Mouse (Mus musculus): ENCODE data around the gene Sh3yl1. TPM values are rescaled to one million over a fixed set of nuclear protein-coding genes. Genes with fewer than 3 reads are reported as not detected.

The Sh3yl1 gene
- total RNA-seq (2021), result 1 to 10 TPM; 1.8 to 2.3 TPM

- DNase-seq, result peak; percentile 98
- intact Hi-C loops (cut with DNase I), result no loop called here
Observed at GRCm38 (mm10) chr12:30911261-30912047, at the start of gene Sh3yl1, which contains the start of gene Acp1. Sh3yl1 (plus strand) TSS chr12:30911668. Acp1 (minus strand) TSS chr12:30911589.

GRCm38 (mm10) chr12:30864347-30864746 is 47.1 kb upstream of the Sh3yl1 start:
- intact Hi-C loops (cut with DNase I), result no loop called here
- no peak for DNase-seq

- intact Hi-C loops (cut with DNase I), result no loop called here
Observed at GRCm38 (mm10) chr12:30865781-30866180, 45.7 kb upstream of the Sh3yl1 start.

GRCm38 (mm10) chr12:30879447-30879846 is 32.0 kb upstream of the Sh3yl1 start:
- DNase-seq, result no peak
- intact Hi-C loops (cut with DNase I), result no loop called here

More at GRCm38 (mm10) chr12:30865781-30866180, 45.7 kb upstream of the Sh3yl1 start:
- DNase-seq, result no peak

- intact Hi-C loops (cut with DNase I), result loop anchor here (10.0 kb wide), 1 partner anchor 839 kb away; no protein-coding TSS in a partner anchor
- no peak for DNase-seq
Observed at GRCm38 (mm10) chr12:30883592-30883985, 27.9 kb upstream of the Sh3yl1 start.

GRCm38 (mm10) chr12:30883986-30884621 is 27.4 kb upstream of the Sh3yl1 start, which contains the start of gene Alkal2:
Alkal2 (plus strand) TSS chr12:30884322.
- intact Hi-C loops (cut with DNase I), result loop anchor here (10.0 kb wide), 1 partner anchor 839 kb away; no protein-coding TSS in a partner anchor
- peak; percentile 22 to 30 for DNase-seq

- no peak for DNase-seq
- intact Hi-C loops (cut with DNase I), result loop anchor here (10.0 kb wide), 1 partner anchor 840 kb away; no protein-coding TSS in a partner anchor
Observed at GRCm38 (mm10) chr12:30884622-30885230, 26.7 kb upstream of the Sh3yl1 start.

GRCm38 (mm10) chr12:30885891-30886290 is 25.6 kb upstream of the Sh3yl1 start:
- DNase-seq, result peak; percentile 30 to 41
- intact Hi-C loops (cut with DNase I), result loop anchor here (10.0 kb wide), 1 partner anchor 841 kb away; no protein-coding TSS in a partner anchor

GRCm38 (mm10) chr12:30888003-30888402 is 23.5 kb upstream of the Sh3yl1 start:
- intact Hi-C loops (cut with DNase I), result loop anchor here (10.0 kb wide), 1 partner anchor 843 kb away; no protein-coding TSS in a partner anchor

GRCm38 (mm10) chr12:30890067-30890466 is 21.4 kb upstream of the Sh3yl1 start:
- intact Hi-C loops (cut with DNase I), result loop anchor here (1.0 kb wide), 1 partner anchor 293 kb away; no protein-coding TSS in a partner anchor
- peak; percentile 45 to 47 for DNase-seq

More at GRCm38 (mm10) chr12:30888003-30888402, 23.5 kb upstream of the Sh3yl1 start:
- no peak for DNase-seq

GRCm38 (mm10) chr12:30891438-30891837 is 20.0 kb upstream of the Sh3yl1 start:
- no peak for DNase-seq
- intact Hi-C loops (cut with DNase I), result no loop called here

- no peak for DNase-seq
- intact Hi-C loops (cut with DNase I), result no loop called here
Observed at GRCm38 (mm10) chr12:30897039-30897438, 14.4 kb upstream of the Sh3yl1 start.

- no peak for DNase-seq
- intact Hi-C loops (cut with DNase I), result no loop called here
Observed at GRCm38 (mm10) chr12:30908658-30909057, 2.8 kb upstream of the Sh3yl1 start.

- no peak for DNase-seq
- intact Hi-C loops (cut with DNase I), result no loop called here
Observed at GRCm38 (mm10) chr12:30909881-30910280, 1.6 kb upstream of the Sh3yl1 start.

- no peak for DNase-seq
- intact Hi-C loops (cut with DNase I), result no loop called here
Observed at GRCm38 (mm10) chr12:30910860-30911259, 608 bp upstream of the Sh3yl1 start.

- peak; percentile 27 to 40 for DNase-seq
- intact Hi-C loops (cut with DNase I), result no loop called here
Observed at GRCm38 (mm10) chr12:30912048-30912381, 547 bp downstream of the Sh3yl1 start.

- no peak for DNase-seq
- intact Hi-C loops (cut with DNase I), result no loop called here
Observed at GRCm38 (mm10) chr12:30912840-30913239, 1.4 kb downstream of the Sh3yl1 start.

GRCm38 (mm10) chr12:30922401-30922800 is 10.9 kb downstream of the Sh3yl1 start:
- DNase-seq, result no peak
- intact Hi-C loops (cut with DNase I), result no loop called here

- intact Hi-C loops (cut with DNase I), result no loop called here
- no peak for DNase-seq
Observed at GRCm38 (mm10) chr12:30928182-30928581, 16.7 kb downstream of the Sh3yl1 start.

- intact Hi-C loops (cut with DNase I), result no loop called here
- no peak for DNase-seq
Observed at GRCm38 (mm10) chr12:30933299-30933698, 21.8 kb downstream of the Sh3yl1 start.

GRCm38 (mm10) chr12:30936899-30937298 is 25.4 kb downstream of the Sh3yl1 start:
- no peak for DNase-seq
- intact Hi-C loops (cut with DNase I), result no loop called here

All from heart, postnatal 36 days (tissue).